Mouse (Mus musculus) inflammation-experienced regulatory T-cells, adult 16 weeks (primary cell): ENCODE measurements around the gene Crebl2. TPM values are rescaled to one million over a fixed set of nuclear protein-coding genes. Genes with fewer than 3 reads are reported as not detected.

Experiments
- polyA plus RNA-seq: library from polyadenylated mRNA; unstranded; fragments of 100-300 nt; shearing (Covaris generic); gene quantifications from one replicate; pipeline ENCODE4 v1.2.1, GENCODE M21; 2017

The Crebl2 gene
- polyA plus RNA-seq = 30.1 TPM

DNA sequence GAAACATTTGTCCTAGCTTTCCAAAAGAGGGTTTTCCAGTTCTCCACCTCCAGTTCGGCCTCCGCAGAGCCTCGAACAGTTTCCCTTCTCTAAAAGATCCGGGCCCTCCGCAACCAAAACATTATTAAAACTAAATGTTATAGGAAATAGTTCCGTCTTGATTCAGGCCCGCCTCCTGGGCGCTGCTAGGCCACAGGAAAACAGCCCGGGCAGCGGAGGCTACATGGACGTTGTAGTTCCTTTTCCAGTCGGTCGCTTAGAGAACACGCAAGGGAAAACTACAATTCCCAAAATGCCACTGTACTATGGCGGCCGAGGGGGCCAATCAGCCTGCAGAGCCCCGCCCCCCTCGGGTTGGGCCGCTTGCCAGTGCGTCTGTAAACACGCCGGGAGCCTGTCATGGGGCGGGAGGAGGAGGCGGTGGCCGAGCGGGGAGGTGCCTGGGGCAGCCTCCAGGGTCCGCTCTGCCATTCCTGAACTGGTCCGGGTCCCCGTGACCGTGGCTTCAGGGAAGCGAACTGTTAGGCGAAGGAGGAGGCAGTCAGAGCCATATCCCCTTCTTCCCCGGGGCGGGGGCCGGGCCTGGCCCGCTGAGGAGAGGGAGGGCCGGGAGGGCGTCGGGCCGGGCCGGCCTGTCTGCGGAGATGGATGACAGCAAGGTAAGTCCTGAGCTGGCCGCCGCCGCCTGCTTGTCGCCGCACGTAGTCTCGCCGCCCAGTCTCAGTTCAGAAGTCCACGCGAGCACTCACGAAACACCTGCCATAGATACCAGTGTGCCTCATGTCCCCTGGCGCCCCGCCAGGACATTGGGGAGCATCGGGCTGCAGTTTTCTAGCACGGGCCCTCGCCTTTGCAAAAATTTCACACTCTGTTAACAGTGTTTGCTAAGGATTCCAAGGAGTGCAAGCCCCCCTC is at the start of gene Crebl2:
Gene Crebl2 (plus strand): TSS at position 369 of the 915 bp plus-strand sequence.

DNA sequence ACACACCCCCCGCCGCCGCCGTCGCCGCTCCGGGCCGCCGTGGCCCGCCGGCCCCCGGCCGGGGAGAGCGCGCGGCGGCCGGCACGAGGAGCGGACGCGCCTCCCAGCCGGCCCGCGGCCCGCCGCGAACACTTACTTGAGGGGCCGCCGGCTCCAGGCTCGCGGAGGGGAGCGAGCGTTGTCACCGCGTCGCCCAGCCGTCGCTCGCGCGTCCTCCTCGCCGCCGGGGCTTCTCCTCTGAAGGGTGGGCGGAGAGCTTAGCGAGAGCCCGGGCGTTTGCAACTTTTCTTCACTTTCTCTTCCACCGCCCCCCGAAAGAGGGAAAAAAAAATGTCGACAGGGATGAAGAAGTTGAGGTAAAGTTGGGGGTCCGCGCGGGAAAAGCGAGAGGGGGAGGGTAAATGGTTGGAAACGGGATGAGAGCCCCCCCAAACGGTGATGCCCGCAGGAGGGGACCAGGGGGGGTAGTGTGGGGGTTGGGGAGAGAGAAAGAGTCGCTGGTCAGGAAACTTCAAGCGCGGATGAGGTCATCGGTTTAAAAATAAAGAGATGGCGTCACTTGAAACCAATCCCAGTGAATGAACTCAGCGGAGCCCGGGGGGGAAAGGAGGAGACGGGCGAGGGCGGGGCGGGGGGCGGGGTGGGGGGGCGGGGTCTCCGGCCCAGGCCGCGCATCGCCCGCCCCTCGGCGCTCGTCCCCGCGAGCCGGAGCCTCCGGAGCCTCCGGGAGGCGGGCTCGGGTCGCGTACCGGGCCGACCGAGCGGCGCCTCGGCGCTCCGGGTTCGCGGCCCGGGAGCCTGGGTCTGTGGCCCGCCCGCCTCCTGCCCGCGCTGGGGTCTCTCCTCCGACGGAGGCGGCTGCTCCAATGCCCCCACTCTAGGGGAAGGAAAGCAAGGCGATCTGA is 37.6 kb upstream of the Crebl2 start, which contains the start of gene Dusp16:
Gene Dusp16 (minus strand): TSS at position 485 of the 905 bp plus-strand sequence.

DNA sequence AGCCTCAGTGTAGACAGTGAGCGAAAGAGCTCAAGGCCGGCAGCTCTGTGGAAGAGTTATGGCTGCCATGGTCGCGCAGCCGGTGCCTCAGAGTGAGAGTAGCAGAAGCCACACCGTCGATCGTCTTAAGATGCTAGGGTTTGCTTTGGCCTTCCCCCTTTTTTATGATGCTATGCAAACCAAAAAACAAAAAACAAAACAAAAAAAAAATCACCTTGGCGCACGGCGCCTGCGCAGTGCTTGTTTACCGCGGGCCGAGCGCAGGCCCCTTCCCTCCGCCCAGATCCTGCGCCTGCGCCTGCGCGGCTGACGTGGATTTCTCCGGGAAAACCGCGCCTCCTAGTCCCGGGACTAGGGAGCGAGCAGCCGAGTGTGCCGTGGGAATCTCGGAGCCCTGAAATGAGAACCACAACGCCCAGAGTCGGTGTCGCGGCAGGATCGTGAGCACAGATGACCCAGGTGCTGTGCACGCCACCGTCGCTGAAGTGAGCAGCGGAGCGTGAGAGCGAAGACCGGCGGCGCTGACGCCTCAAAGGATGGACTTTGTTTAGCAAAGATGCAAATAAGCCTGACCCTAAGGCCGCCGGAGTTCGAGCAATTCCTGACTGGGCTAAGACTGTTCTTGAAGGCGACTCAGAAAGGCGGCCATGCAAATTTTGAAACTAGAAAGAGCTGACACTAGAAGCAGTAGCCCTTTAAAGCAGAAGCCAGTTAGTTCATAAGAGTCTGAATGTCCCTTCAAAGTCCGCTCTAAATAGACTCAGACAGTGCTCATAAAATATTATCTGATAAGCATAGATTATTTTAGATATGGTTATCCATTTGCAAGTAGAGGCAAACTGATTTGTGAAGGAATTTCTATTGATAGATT is 68.4 kb downstream of the Crebl2 start, which contains the start of gene Gpr19:
Gene Gpr19 (minus strand): TSS at position 484 of the 871 bp plus-strand sequence.

Other genes starting within 250 kb of the Crebl2 start
- 5.3 TPM for gene Mansc1, start 197.7 kb upstream of the Crebl2 start, polyA plus RNA-seq
- gene Borcs5, start 190.6 kb upstream of the Crebl2 start, polyA plus RNA-seq = 23.3 TPM
- 2.7 TPM for gene Dusp16, start 37.5 kb upstream of the Crebl2 start, polyA plus RNA-seq
- gene Gpr19, start 68.4 kb downstream of the Crebl2 start, polyA plus RNA-seq = 11.2 TPM
- gene Cdkn1b, start 90.2 kb downstream of the Crebl2 start, polyA plus RNA-seq = 44.1 TPM
- 0.16 TPM for gene Apold1, start 151.6 kb downstream of the Crebl2 start, polyA plus RNA-seq
- gene Ddx47, start 181.5 kb downstream of the Crebl2 start, polyA plus RNA-seq = 168 TPM
- 0.83 TPM for gene Gprc5a, start 235.5 kb downstream of the Crebl2 start, polyA plus RNA-seq